Mouse (Mus musculus) layer of hippocampus, adult 9-11 months (tissue): ENCODE measurements around the gene Cmtr1.

Source experiments
- DNase-seq: peaks from one replicate; pipeline ENCODE4 v3.0.0; 2022

The Cmtr1 gene

GRCm38 (mm10) chr17:29737849-29738804 is 77.7 kb downstream of the Cmtr1 start:
- DNase-seq: peak; percentile 77

GRCm38 (mm10) chr17:29747466-29747865 is 87.1 kb downstream of the Cmtr1 start:
- no peak for DNase-seq

GRCm38 (mm10) chr17:29754510-29754909 is 94.1 kb downstream of the Cmtr1 start:
- no peak for DNase-seq
